Mouse (Mus musculus): ENCODE results near the gene Gm20481. TPM values are rescaled to one million over a fixed set of nuclear protein-coding genes. Genes with fewer than 3 reads are reported as not detected.
A peak's percentile ranks its signal among the peaks of the same experiment; 100 is the strongest.
"Not testable (repeated sequence)": the region's sequence is repeated elsewhere in the genome, so short reads cannot be mapped to it uniquely, and the experiment has no call there.

The Gm20481 gene
- not detected in 2 replicates for polyA plus RNA-seq (2015; fragmentation: Nextera tagmentation; extraction: Ambion mirVana)

DNA sequence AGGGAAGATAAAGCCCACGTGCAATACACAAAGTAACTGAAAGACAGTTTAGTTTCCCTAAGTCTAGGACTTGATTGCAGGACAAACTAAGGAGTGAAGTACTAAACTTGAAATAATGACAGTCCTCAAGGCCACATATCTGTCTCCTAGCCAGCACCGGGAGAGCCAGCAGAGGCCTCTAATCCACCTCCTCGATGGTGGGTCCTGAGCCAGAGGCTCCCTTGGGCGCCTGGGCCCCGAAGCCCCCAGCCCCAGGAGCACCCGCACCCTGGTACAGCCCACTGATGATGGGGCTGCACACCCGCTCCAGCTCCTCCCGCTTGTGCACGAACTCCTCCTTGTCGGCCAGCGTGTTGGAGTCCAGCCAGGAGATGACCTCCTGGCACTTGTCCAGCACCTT lies at the start of gene Gm20481:
Gene Gm20481 (plus strand): TSS at position 91 of the 400 bp plus-strand sequence.
- H3K27ac ChIP-seq; H3K9me3 ChIP-seq; H3K4me1 ChIP-seq (replicated peaks); H3K36me3 ChIP-seq; ATAC-seq (ENCODE audit: low FRiP score); H3K9ac ChIP-seq; H3K4me2 ChIP-seq; H3K4me3 ChIP-seq: not testable (repeated sequence)
- WGBS, result 69% methylated on average over 6 of the region's 11 CpGs
- H3K27me3 ChIP-seq, result peaks cover 64% of the 10 kb centered on the region

DNA sequence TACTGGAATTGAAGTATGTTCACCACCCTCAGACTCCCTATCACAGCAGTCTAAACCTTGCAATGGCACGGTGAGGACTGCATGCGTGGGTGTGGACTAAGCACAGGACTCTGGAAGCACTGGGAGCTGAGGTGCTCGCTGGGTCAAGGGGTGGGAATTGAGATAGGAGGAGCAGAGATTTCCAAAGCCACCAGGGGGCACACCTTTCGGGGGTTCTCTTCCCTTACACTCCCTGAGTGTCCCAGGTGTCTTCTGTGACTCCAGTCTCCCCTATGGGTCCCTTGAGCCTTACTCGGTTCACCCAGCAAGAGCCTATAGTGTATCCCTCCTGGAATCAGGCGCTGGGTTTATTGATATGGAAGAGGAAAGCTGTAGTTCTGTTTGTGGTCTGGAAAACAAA lies 46.8 kb upstream of the Gm20481 start:
- H3K4me3 ChIP-seq, result no peak overlapping the region
- no peaks in the 10 kb centered on the region for H3K9me3 ChIP-seq
- no peak overlapping the region for H3K27ac ChIP-seq
- no peak overlapping the region for H3K9ac ChIP-seq
- H3K36me3 ChIP-seq, result no peaks in the 10 kb centered on the region
- ATAC-seq (ENCODE audit: low FRiP score), result no peak
- H3K4me2 ChIP-seq, result no peak overlapping the region
- WGBS, result 51% methylated on average over 6 of the region's 6 CpGs
- no peaks in the 10 kb centered on the region for H3K27me3 ChIP-seq
- no peaks in the 10 kb centered on the region for H3K4me1 ChIP-seq (replicated peaks)

DNA sequence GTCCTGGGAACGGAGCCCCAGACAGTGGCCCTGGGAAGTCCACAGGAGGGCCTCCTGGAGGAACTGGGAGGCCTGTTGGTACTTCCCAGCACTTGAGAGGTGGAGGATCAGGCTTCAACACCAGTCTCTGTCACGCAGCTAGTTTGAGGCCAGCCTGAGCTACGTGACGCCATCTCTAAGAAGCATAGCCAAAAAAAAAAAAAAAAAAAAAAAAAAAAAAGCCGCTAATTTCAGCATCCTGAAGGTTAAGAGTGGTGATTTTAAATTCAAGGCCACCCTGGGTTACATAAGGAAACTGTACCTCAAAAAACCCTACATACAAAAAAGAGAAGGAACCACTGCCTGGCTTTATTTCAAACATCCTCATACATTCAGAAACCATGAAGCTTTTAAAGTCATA lies 45.5 kb upstream of the Gm20481 start:
- WGBS, result 87% methylated on average over 4 of the region's 5 CpGs

DNA sequence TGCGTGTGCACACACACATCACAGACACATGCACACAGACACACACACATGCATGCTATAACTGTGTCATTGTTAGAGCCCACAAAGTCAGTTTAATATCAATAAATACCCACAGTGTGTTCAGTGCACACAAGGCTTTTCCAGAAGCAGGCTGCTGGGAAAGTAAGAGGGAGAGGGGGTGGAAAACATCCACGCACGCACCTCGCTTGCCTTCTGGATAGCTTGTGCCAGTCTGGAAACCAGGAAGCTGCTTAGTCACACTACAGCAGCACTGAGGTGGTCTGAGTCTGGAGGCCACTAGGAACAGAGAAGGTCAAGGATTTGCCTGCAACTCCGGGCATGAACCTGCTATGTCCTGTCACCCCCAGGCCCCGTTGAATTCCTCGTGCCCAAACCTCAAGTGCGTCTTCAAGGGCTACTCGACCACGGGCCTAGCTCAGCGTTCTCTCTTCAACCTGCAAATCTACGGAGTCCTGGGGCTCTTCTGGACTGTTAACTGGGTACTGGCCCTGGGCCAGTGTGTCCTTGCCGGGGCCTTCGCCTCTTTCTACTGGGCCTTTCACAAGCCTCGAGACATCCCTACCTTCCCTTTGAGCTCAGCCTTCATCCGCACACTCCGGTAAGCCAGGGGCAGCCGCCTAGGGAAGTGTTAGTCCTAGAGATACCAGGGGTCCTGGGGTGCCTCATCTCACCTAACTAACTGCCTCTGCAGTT lies 42.2 kb upstream of the Gm20481 start:
- H3K4me2 ChIP-seq, result no peak overlapping the region
- 89% methylated on average over 18 of the region's 18 CpGs for WGBS
- H3K36me3 ChIP-seq, result no peaks in the 10 kb centered on the region
- H3K4me1 ChIP-seq (replicated peaks), result peaks cover 11% of the 10 kb centered on the region
- H3K27ac ChIP-seq, result no peak overlapping the region
- H3K9ac ChIP-seq, result no peak overlapping the region
- H3K4me3 ChIP-seq, result no peak overlapping the region
- no peaks in the 10 kb centered on the region for H3K9me3 ChIP-seq
- no peak for ATAC-seq (ENCODE audit: low FRiP score)
- H3K27me3 ChIP-seq, result no peaks in the 10 kb centered on the region

More for the DNA sequence above, 45.5 kb upstream of the Gm20481 start:
- H3K4me1 ChIP-seq (replicated peaks), result no peaks in the 10 kb centered on the region
- no peaks in the 10 kb centered on the region for H3K36me3 ChIP-seq
- H3K9ac ChIP-seq, result no peak overlapping the region
- H3K27me3 ChIP-seq, result no peaks in the 10 kb centered on the region
- no peak overlapping the region for H3K4me3 ChIP-seq
- H3K27ac ChIP-seq, result no peak overlapping the region
- no peaks in the 10 kb centered on the region for H3K9me3 ChIP-seq
- ATAC-seq (ENCODE audit: low FRiP score), result no peak
- no peak overlapping the region for H3K4me2 ChIP-seq

DNA sequence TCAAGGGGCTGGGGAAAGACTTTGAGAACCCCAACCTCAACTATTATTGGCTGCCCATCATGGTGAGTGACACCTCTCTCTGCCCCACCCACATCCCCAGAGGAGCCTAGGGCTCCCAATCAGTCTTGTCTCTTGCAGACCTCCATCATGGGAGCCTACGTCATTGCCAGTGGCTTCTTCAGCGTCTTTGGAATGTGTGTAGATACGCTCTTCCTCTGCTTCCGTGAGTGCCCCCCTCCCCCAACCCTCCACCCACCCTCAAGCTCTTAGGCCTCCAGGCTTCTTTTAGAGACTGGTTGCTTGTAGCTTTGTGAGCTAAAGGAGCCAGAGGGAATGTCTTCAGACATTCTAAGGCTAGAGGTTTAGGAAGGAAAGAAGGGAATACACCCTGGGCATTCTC lies 40.9 kb upstream of the Gm20481 start:
- WGBS, result 72% methylated on average over 4 of the region's 4 CpGs

DNA sequence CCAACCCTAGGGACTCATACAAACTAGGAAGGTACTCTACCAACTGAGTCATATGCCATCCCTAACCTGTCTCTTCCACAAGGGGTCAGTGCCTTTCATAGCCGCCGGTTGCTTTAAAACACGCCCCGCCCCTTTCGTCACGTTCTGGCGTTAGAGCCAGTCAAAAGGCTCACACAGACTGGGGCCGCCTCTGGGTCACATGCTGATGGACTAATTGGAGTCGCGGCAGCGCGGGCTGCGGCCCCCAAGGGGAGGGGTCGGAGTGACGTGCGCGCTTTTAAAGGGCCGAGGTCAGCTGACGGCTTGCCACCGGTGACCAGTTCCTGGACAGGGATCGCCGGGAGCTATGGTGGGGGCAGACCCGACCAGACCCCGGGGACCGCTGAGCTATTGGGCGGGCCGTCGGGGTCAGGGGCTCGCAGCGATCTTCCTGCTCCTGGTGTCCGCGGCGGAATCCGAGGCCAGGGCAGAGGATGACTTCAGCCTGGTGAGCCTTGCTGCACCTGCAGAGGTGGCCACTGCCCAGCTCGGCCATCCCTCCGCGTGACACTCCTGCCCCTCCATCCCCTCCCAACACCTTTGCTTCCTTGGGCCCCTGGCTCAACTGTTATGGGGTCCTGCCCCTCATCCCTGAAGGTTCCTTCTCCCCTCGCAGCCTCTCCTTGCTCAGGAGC lies 38.5 kb upstream of the Gm20481 start, which contains the start of gene Neu1:
Gene Neu1 (plus strand): TSS at position 193 of the 674 bp plus-strand sequence.
- under 1% methylated on average over 31 of the region's 38 CpGs for WGBS
- H3K27me3 ChIP-seq, result 0 out of 2 replicates have a peak, but pooled peaks cover 3% of the 10 kb centered on the region
- ATAC-seq (ENCODE audit: low FRiP score), result peak; percentile 97
- peak within 1 kb of the TSS; percentile 79 for H3K27ac ChIP-seq
- H3K4me1 ChIP-seq (replicated peaks), result peaks cover 15% of the 10 kb centered on the region
- H3K4me2 ChIP-seq, result peak within 1 kb of the TSS; percentile 99
- H3K9ac ChIP-seq, result peak within 1 kb of the TSS; percentile 94
- H3K36me3 ChIP-seq, result peaks cover 29% of the 10 kb centered on the region
- H3K4me3 ChIP-seq, result peak within 1 kb of the TSS; percentile 83
- no peaks in the 10 kb centered on the region for H3K9me3 ChIP-seq

More for the DNA sequence above, 40.9 kb upstream of the Gm20481 start:
- no peak overlapping the region for H3K4me2 ChIP-seq
- H3K4me1 ChIP-seq (replicated peaks), result peaks cover 15% of the 10 kb centered on the region
- no peak overlapping the region for H3K9ac ChIP-seq
- no peak overlapping the region for H3K27ac ChIP-seq
- H3K27me3 ChIP-seq, result 0 out of 2 replicates have a peak, but pooled peaks cover 3% of the 10 kb centered on the region
- no peaks in the 10 kb centered on the region for H3K9me3 ChIP-seq
- no peak for ATAC-seq (ENCODE audit: low FRiP score)
- H3K4me3 ChIP-seq, result no peak overlapping the region
- peaks cover 7% of the 10 kb centered on the region for H3K36me3 ChIP-seq

DNA sequence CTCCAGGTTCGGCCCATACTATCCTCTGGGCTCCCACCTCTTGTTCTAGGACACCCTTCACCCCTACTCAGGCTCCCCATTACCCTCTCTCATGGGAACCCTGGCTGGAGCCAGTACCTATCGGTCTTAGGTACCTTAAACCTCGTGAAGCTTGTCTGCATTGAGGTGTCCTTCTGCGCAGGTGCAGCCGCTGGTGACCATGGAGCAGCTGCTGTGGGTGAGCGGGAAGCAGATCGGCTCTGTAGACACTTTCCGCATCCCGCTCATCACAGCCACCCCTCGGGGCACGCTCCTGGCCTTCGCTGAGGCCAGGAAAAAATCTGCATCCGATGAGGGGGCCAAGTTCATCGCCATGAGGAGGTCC lies 38.0 kb upstream of the Gm20481 start:
- no peak; the same call in 1 of the 2 replicates for ATAC-seq (ENCODE audit: low FRiP score)

DNA sequence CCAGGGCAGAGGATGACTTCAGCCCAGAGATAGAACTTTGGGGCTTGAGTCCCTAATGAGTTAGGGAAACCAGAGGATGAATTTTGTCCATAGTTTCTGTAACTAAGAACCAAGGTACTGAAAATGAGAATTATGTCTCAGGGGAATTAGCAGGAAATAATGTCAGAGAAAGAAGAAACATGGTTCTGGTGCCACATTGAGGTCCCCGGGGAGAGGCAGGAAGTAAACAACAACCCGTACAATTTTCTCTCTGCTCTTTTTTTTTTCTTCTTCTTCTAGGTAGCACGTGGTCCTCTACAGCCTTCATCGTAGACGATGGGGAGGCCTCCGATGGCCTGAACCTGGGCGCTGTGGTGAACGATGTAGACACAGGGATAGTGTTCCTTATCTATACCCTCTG lies 37.4 kb upstream of the Gm20481 start:
- Histone ChIP-seq H3K27ac (no peak overlapping the region), H3K36me3 (peaks cover 31% of the 10 kb centered on the region), H3K4me3 (peak overlapping the region; percentile 83), H3K4me2 (peak overlapping the region; percentile 99), H3K9ac (peak overlapping the region; percentile 94), H3K9me3 (no peaks in the 10 kb centered on the region), H3K4me1 (replicated peaks) (peaks cover 15% of the 10 kb centered on the region), H3K27me3 (0 out of 2 replicates have a peak, but pooled peaks cover 3% of the 10 kb centered on the region)
- ATAC-seq (ENCODE audit: low FRiP score), result no peak
- WGBS, result 88% methylated on average over 8 of the region's 8 CpGs

More for the DNA sequence above, 38.0 kb upstream of the Gm20481 start:
- H3K36me3 ChIP-seq, result peaks cover 31% of the 10 kb centered on the region
- peak overlapping the region; percentile 94 for H3K9ac ChIP-seq
- peak overlapping the region; percentile 99 for H3K4me2 ChIP-seq
- 0 out of 2 replicates have a peak, but pooled peaks cover 3% of the 10 kb centered on the region for H3K27me3 ChIP-seq
- peak overlapping the region; percentile 83 for H3K4me3 ChIP-seq
- no peaks in the 10 kb centered on the region for H3K9me3 ChIP-seq
- WGBS, result 10% methylated on average over 14 of the region's 14 CpGs
- H3K27ac ChIP-seq, result peak overlapping the region; percentile 79
- peaks cover 15% of the 10 kb centered on the region for H3K4me1 ChIP-seq (replicated peaks)

DNA sequence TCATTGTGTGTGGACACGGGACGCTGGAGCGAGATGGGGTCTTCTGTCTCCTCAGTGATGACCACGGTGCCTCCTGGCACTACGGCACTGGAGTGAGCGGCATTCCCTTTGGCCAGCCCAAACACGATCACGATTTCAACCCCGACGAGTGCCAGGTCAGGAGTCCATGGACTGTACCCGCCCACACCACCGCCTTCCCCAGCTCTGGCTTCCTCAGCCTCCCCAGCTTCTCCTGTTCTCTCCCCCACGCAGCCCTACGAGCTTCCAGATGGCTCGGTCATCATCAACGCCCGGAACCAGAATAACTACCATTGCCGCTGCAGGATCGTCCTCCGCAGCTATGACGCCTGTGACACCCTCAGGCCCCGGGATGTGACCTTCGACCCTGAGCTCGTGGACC lies 35.7 kb upstream of the Gm20481 start:
- H3K4me2 ChIP-seq, result no peak overlapping the region
- peaks cover 15% of the 10 kb centered on the region for H3K4me1 ChIP-seq (replicated peaks)
- no peak overlapping the region for H3K4me3 ChIP-seq
- H3K27ac ChIP-seq, result no peak overlapping the region
- no peak for ATAC-seq (ENCODE audit: low FRiP score)
- H3K9ac ChIP-seq, result peak overlapping the region; percentile 31; the same call in 1 of the 2 replicates
- peaks cover 31% of the 10 kb centered on the region for H3K36me3 ChIP-seq
- 69% methylated on average over 22 of the region's 24 CpGs for WGBS
- H3K9me3 ChIP-seq, result no peaks in the 10 kb centered on the region
- 0 out of 2 replicates have a peak, but pooled peaks cover 3% of the 10 kb centered on the region for H3K27me3 ChIP-seq

DNA sequence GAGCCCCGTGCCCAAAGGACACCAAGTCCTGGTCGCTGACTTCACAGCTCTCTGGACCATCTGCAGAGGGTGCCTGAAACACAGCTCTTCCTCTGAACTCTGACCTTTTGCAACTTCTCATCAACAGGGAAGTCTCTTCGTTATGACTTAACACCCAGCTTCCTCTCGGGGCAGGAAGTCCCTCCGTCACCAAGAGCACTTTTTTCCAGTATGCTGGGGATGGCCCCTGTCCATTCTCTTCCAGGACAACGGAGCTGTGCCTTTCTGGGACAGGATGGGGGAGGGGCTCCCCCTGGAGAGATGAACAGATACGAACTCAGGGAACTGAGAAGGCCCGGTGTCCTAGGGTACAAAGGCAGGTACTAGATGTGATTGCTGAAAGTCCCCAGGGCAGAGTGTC lies 34.9 kb upstream of the Gm20481 start:
- no peak overlapping the region for H3K4me2 ChIP-seq
- WGBS, result 51% methylated on average over 8 of the region's 8 CpGs
- peaks cover 31% of the 10 kb centered on the region for H3K36me3 ChIP-seq
- no peak overlapping the region for H3K27ac ChIP-seq
- peaks cover 15% of the 10 kb centered on the region for H3K4me1 ChIP-seq (replicated peaks)
- 0 out of 2 replicates have a peak, but pooled peaks cover 3% of the 10 kb centered on the region for H3K27me3 ChIP-seq
- no peak overlapping the region for H3K4me3 ChIP-seq
- H3K9ac ChIP-seq, result 0 out of 2 replicates have a peak overlapping the region, but pooled peaks have one; percentile 31
- no peaks in the 10 kb centered on the region for H3K9me3 ChIP-seq
- ATAC-seq (ENCODE audit: low FRiP score), result no peak

DNA sequence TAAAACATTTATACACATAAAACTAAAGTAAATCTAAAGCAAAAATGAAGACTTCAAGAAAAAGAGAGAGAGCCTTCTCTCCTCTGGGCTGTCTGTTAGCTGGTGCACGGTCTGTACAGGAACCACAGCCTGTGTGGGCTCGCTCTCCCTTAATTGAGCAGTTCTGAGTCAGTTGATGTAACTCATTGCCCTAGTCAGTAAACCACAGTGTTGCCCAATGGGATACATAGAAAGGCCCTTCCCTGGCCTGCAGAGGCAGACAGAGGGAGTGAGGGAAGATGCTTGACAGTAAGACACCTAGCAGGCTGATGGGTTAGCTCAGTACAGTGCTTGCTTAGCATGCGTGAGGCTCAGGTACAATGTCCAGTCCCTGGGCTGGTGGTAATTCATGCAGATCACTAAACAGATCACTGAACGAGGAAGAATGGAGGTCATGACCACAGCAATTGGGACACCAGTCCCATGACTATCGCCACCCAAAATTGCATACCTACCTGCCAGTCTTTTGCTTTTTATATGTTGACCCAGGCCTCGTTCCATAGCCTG lies 31.7 kb upstream of the Gm20481 start:
- WGBS, result 86% methylated on average over 6 of the region's 6 CpGs
- H3K27me3 ChIP-seq, result 0 out of 2 replicates have a peak, but pooled peaks cover under 1% of the 10 kb centered on the region
- no peak for ATAC-seq (ENCODE audit: low FRiP score)

More for the DNA sequence above, 31.7 kb upstream of the Gm20481 start:
- no peak overlapping the region for H3K4me2 ChIP-seq
- H3K4me3 ChIP-seq, result no peak overlapping the region
- peaks cover 26% of the 10 kb centered on the region for H3K36me3 ChIP-seq
- peaks cover 6% of the 10 kb centered on the region for H3K4me1 ChIP-seq (replicated peaks)
- H3K27ac ChIP-seq, result no peak overlapping the region
- no peaks in the 10 kb centered on the region for H3K9me3 ChIP-seq
- H3K9ac ChIP-seq, result no peak overlapping the region

All from hindbrain, embryonic 13.5 days (tissue).